Mouse (Mus musculus): ENCODE data around the gene Adgrg2. TPM values are rescaled to one million over a fixed set of nuclear protein-coding genes. Genes with fewer than 3 reads are reported as not detected.

Gene Adgrg2
- polyA plus RNA-seq, 1 experiment, result 0.61 TPM

- H3K9me3 ChIP-seq (replicated peaks; ENCODE audit: control insufficient read depth, insufficient read depth, low read length, poor library complexity, severe bottlenecking), result no peaks in the 10 kb centered on the region
- no peaks in the 10 kb centered on the region for H3K36me3 ChIP-seq (ENCODE audit: control insufficient read depth, insufficient read depth, low read length, poor library complexity, severe bottlenecking)
- H3K27ac ChIP-seq (ENCODE audit: insufficient read depth, low read length), result no peak overlapping the region
- no peak overlapping the region for H3K9ac ChIP-seq (ENCODE audit: low read depth, poor library complexity, severe bottlenecking)
- TF ChIP-seq POLR2A (IDR thresholded peaks at IDR 0.05; ENCODE audit: insufficient read depth, low read length), result no peak
- TF ChIP-seq CTCF (IDR thresholded peaks at IDR 0.05; ENCODE audit: low read depth, low read length), result no peak
- no peak for TF ChIP-seq EP300 (IDR thresholded peaks at IDR 0.05; ENCODE audit: insufficient read depth, low read depth, low read length)
- H3K27me3 ChIP-seq (ENCODE audit: control insufficient read depth, insufficient read depth, low read length, poor library complexity, severe bottlenecking), result no peaks in the 10 kb centered on the region
- no peak overlapping the region for H3K4me3 ChIP-seq (ENCODE audit: low read depth, low read length)
- no peaks in the 10 kb centered on the region for H3K4me1 ChIP-seq (ENCODE audit: control insufficient read depth, insufficient read depth, low read length)
Measured at GRCm38 (mm10) chrX:160494333-160494732, 103.8 kb downstream of the Adgrg2 start.

- Histone ChIP-seq H3K27ac (ENCODE audit: insufficient read depth, low read length) (no peak overlapping the region), H3K4me1 (ENCODE audit: control insufficient read depth, insufficient read depth, low read length) (no peaks in the 10 kb centered on the region), H3K9me3 (replicated peaks; ENCODE audit: control insufficient read depth, insufficient read depth, low read length, poor library complexity, severe bottlenecking) (no peaks in the 10 kb centered on the region), H3K9ac (ENCODE audit: low read depth, poor library complexity, severe bottlenecking) (no peak overlapping the region), H3K4me3 (ENCODE audit: low read depth, low read length) (no peak overlapping the region), H3K36me3 (ENCODE audit: control insufficient read depth, insufficient read depth, low read length, poor library complexity, severe bottlenecking) (no peaks in the 10 kb centered on the region), H3K27me3 (ENCODE audit: control insufficient read depth, insufficient read depth, low read length, poor library complexity, severe bottlenecking) (no peaks in the 10 kb centered on the region)
- TF ChIP-seq CTCF (IDR thresholded peaks at IDR 0.05; ENCODE audit: low read depth, low read length) (no peak), EP300 (IDR thresholded peaks at IDR 0.05; ENCODE audit: insufficient read depth, low read depth, low read length) (no peak), POLR2A (IDR thresholded peaks at IDR 0.05; ENCODE audit: insufficient read depth, low read length) (no peak)
Measured at GRCm38 (mm10) chrX:160494921-160495320, 104.4 kb downstream of the Adgrg2 start.

- H3K27me3 ChIP-seq (ENCODE audit: control insufficient read depth, insufficient read depth, low read length, poor library complexity, severe bottlenecking), result no peaks in the 10 kb centered on the region
Measured at GRCm38 (mm10) chrX:160496473-160496872, 106.0 kb downstream of the Adgrg2 start.

GRCm38 (mm10) chrX:160501095-160501494, 110.6 kb downstream of the Adgrg2 start:
- H3K9me3 ChIP-seq (replicated peaks; ENCODE audit: control insufficient read depth, insufficient read depth, low read length, poor library complexity, severe bottlenecking), result no peaks in the 10 kb centered on the region
- TF ChIP-seq CTCF (IDR thresholded peaks at IDR 0.05; ENCODE audit: low read depth, low read length), result no peak
- TF ChIP-seq POLR2A (IDR thresholded peaks at IDR 0.05; ENCODE audit: insufficient read depth, low read length), result no peak
- H3K9ac ChIP-seq (ENCODE audit: low read depth, poor library complexity, severe bottlenecking), result no peak overlapping the region
- H3K4me1 ChIP-seq (ENCODE audit: control insufficient read depth, insufficient read depth, low read length), result no peaks in the 10 kb centered on the region
- no peak overlapping the region for H3K27ac ChIP-seq (ENCODE audit: insufficient read depth, low read length)
- no peak overlapping the region for H3K4me3 ChIP-seq (ENCODE audit: low read depth, low read length)
- no peaks in the 10 kb centered on the region for H3K27me3 ChIP-seq (ENCODE audit: control insufficient read depth, insufficient read depth, low read length, poor library complexity, severe bottlenecking)
- H3K36me3 ChIP-seq (ENCODE audit: control insufficient read depth, insufficient read depth, low read length, poor library complexity, severe bottlenecking), result no peaks in the 10 kb centered on the region

More at GRCm38 (mm10) chrX:160496473-160496872, 106.0 kb downstream of the Adgrg2 start:
- no peak for TF ChIP-seq POLR2A (IDR thresholded peaks at IDR 0.05; ENCODE audit: insufficient read depth, low read length)
- no peak for TF ChIP-seq EP300 (IDR thresholded peaks at IDR 0.05; ENCODE audit: insufficient read depth, low read depth, low read length)
- TF ChIP-seq CTCF (IDR thresholded peaks at IDR 0.05; ENCODE audit: low read depth, low read length), result no peak
- Histone ChIP-seq H3K27ac (ENCODE audit: insufficient read depth, low read length) (no peak overlapping the region), H3K9ac (ENCODE audit: low read depth, poor library complexity, severe bottlenecking) (no peak overlapping the region), H3K9me3 (replicated peaks; ENCODE audit: control insufficient read depth, insufficient read depth, low read length, poor library complexity, severe bottlenecking) (no peaks in the 10 kb centered on the region), H3K4me1 (ENCODE audit: control insufficient read depth, insufficient read depth, low read length) (no peaks in the 10 kb centered on the region), H3K36me3 (ENCODE audit: control insufficient read depth, insufficient read depth, low read length, poor library complexity, severe bottlenecking) (no peaks in the 10 kb centered on the region), H3K4me3 (ENCODE audit: low read depth, low read length) (no peak overlapping the region)

GRCm38 (mm10) chrX:160501687-160502047, 111.2 kb downstream of the Adgrg2 start:
- no peaks in the 10 kb centered on the region for H3K4me1 ChIP-seq (ENCODE audit: control insufficient read depth, insufficient read depth, low read length)
- H3K36me3 ChIP-seq (ENCODE audit: control insufficient read depth, insufficient read depth, low read length, poor library complexity, severe bottlenecking), result no peaks in the 10 kb centered on the region
- TF ChIP-seq CTCF (IDR thresholded peaks at IDR 0.05; ENCODE audit: low read depth, low read length) (no peak), POLR2A (IDR thresholded peaks at IDR 0.05; ENCODE audit: insufficient read depth, low read length) (no peak), EP300 (IDR thresholded peaks at IDR 0.05; ENCODE audit: insufficient read depth, low read depth, low read length) (no peak)
- peak overlapping the region; percentile 82 for H3K4me3 ChIP-seq (ENCODE audit: low read depth, low read length)
- no peaks in the 10 kb centered on the region for H3K27me3 ChIP-seq (ENCODE audit: control insufficient read depth, insufficient read depth, low read length, poor library complexity, severe bottlenecking)
- H3K27ac ChIP-seq (ENCODE audit: insufficient read depth, low read length), result no peak overlapping the region
- H3K9me3 ChIP-seq (replicated peaks; ENCODE audit: control insufficient read depth, insufficient read depth, low read length, poor library complexity, severe bottlenecking), result no peaks in the 10 kb centered on the region
- H3K9ac ChIP-seq (ENCODE audit: low read depth, poor library complexity, severe bottlenecking), result peak overlapping the region; percentile 76

DNA sequence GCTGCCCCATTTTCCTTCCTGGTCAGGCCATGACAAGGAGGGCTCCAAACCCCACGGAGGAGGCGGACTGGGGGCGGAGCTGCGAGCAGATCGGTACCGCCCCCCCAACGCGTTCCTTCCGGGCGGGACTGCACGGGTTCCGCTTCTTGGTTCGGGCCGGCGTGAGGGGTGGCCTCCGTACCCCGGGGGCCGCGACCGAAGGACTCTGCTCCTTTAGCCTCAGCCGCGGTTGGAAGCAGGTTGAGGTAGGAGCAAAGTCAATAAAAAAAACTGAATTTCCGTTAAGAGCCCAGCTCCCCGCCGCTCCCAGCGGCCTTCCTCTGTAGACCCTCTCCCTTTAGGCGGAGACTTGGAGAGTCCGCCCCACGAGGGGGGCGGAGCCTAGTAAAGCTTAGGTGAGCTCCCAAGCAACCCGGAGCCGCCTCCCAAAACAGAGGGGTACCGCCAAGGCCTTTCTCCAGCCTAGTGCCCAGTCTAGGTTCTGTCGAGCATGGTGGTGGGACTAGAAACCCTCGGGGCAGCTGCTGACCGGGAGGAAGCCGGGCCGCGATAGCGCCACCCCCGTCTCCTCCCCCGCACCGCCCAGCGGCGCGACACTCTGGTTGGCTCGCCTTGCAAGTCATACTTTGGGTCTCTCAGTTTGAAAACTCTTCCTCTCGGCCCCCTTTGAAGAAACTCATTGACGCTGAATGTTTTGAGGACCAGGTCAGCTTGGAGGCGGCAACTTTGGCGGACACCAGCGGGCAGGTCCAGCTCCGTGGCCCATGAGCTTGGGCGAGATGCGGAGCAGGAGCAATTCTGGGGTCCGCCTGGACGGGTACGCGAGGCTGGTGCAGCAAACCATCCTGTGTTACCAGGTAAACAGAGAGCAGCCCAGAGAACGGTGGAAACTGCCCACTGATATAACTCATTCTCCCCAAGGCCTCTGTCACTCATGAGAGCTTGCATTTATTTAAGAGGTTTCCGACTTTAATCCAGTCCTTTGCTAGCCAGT, 111.9 kb downstream of the Adgrg2 start, which contains the start of gene Phka2:
Phka2 (plus strand) TSS at position 119 of the 994 bp plus-strand sequence.
- H3K27me3 ChIP-seq (ENCODE audit: control insufficient read depth, insufficient read depth, low read length, poor library complexity, severe bottlenecking), result no peaks in the 10 kb centered on the region
- no peaks in the 10 kb centered on the region for H3K4me1 ChIP-seq (ENCODE audit: control insufficient read depth, insufficient read depth, low read length)
- no peaks in the 10 kb centered on the region for H3K36me3 ChIP-seq (ENCODE audit: control insufficient read depth, insufficient read depth, low read length, poor library complexity, severe bottlenecking)
- no peak within 1 kb of the TSS for H3K27ac ChIP-seq (ENCODE audit: insufficient read depth, low read length)
- peak within 1 kb of the TSS; percentile 82 for H3K4me3 ChIP-seq (ENCODE audit: low read depth, low read length)
- TF ChIP-seq CTCF (IDR thresholded peaks at IDR 0.05; ENCODE audit: low read depth, low read length), result no peak
- no peak for TF ChIP-seq POLR2A (IDR thresholded peaks at IDR 0.05; ENCODE audit: insufficient read depth, low read length)
- TF ChIP-seq EP300 (IDR thresholded peaks at IDR 0.05; ENCODE audit: insufficient read depth, low read depth, low read length), result no peak
- H3K9ac ChIP-seq (ENCODE audit: low read depth, poor library complexity, severe bottlenecking), result peak within 1 kb of the TSS; percentile 76
- H3K9me3 ChIP-seq (replicated peaks; ENCODE audit: control insufficient read depth, insufficient read depth, low read length, poor library complexity, severe bottlenecking), result no peaks in the 10 kb centered on the region

All from ES-Bruce4 (cell line).